Mouse (Mus musculus) stomach, embryonic 16.5 days (tissue): ENCODE measurements around the gene Defb15. TPM values are rescaled to one million over a fixed set of nuclear protein-coding genes. Genes with fewer than 3 reads are reported as not detected.

ENCODE experiments used
- polyA plus RNA-seq: library from polyadenylated mRNA; unstranded; fragments of >200 nt; fragmentation: Nextera tagmentation; extraction: Ambion mirVana; gene quantifications from 2 replicates; pipeline ENCODE4 v1.2.1, GENCODE M21; 2015

The Defb15 gene
- polyA plus RNA-seq, 1 experiment from 2014 or later, result not detected

Other genes with a start within 250 kb of the Defb15 start
- gene AY761184, start 229.1 kb downstream of the Defb15 start, polyA plus RNA-seq, result not detected in 2 replicates
- gene Defa24, start 198.2 kb downstream of the Defb15 start, polyA plus RNA-seq, result 5.6 and 10.2 TPM in 2 replicates
- gene Defb50, start 109.2 kb downstream of the Defb15 start, polyA plus RNA-seq, result not detected in 2 replicates
- not detected in 2 replicates for gene Defb2, start 92.8 kb downstream of the Defb15 start, polyA plus RNA-seq
- not detected in 2 replicates for gene Defb10, start 73.8 kb downstream of the Defb15 start, polyA plus RNA-seq
- not detected in 2 replicates for gene Defb9, start 47.3 kb downstream of the Defb15 start, polyA plus RNA-seq
- not detected in 2 replicates for gene Defb11, start 26.3 kb downstream of the Defb15 start, polyA plus RNA-seq
- gene Defb35, start 5.6 kb upstream of the Defb15 start, polyA plus RNA-seq, result not detected in 2 replicates
- not detected in 2 replicates for gene Defb13, start 14.1 kb upstream of the Defb15 start, polyA plus RNA-seq
- not detected in 2 replicates for gene Fam90a1a, start 26.0 kb upstream of the Defb15 start, polyA plus RNA-seq
- not detected in 2 replicates for gene Ccdc70, start 37.1 kb upstream of the Defb15 start, polyA plus RNA-seq
- gene Atp7b, start 127.6 kb upstream of the Defb15 start, polyA plus RNA-seq, result 11.1 and 12.7 TPM in 2 replicates
- 34.2 and 38.1 TPM in 2 replicates for gene Alg11, start 128.0 kb upstream of the Defb15 start, polyA plus RNA-seq
- gene Nek5, start 192.3 kb upstream of the Defb15 start, polyA plus RNA-seq, result 0.39 and 0.58 TPM in 2 replicates
- gene Nek3, start 233.7 kb upstream of the Defb15 start, polyA plus RNA-seq, result 3.6 and 5.2 TPM in 2 replicates